Mouse (Mus musculus) CD8-positive naive resting alpha-beta T cell, adult 57 days (primary cell): ENCODE results near the gene Poldip2. TPM values are rescaled to one million over a fixed set of nuclear protein-coding genes. Genes with fewer than 3 reads are reported as not detected.

Experiments used
- total RNA-seq: library from RNA; stranded (reverse); gene quantifications from one replicate; pipeline ENCODE4 v1.2.4, GENCODE M21; 2023

Gene Poldip2
- 31.3 TPM for total RNA-seq

GRCm38 (mm10) chr11:78512025-78512957 lies at the start of gene Poldip2, which contains the start of gene Tmem199:
Gene Poldip2 (plus strand): TSS chr11:78512193.
Gene Tmem199 (minus strand): TSS chr11:78512172.

DNA sequence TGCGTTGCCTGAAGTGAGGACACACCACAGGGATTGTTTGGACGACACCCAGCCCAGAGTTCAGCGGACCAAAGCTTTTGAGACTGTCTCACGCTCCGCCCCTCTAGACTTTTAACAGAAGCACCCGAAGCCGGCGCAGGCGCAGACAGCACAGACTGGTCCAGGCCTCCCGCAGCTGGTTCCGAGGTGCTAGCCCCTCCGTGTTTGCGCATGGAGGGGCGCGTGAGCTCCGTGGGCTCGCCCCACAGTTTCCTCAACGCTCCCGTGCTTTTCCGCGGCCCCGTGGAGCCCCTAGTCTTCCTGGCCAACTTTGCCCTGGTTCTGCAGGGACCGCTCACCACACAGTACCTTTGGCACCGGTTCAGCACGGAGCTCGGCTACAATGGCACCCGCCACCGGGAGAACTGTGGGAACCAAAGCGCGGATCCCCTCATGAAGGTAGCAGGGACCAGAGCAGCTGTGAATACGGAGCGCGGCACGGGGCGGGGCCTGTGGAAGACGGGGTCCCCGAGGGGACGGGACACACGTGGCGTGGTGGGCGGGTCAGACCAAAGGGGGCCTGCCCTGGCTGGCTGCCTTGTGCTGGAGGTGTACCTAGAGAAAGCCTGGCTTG lies 46.3 kb upstream of the Poldip2 start, which contains the start of gene Slc46a1:
Slc46a1 (plus strand) TSS at position 130 of the 613 bp plus-strand sequence.

DNA sequence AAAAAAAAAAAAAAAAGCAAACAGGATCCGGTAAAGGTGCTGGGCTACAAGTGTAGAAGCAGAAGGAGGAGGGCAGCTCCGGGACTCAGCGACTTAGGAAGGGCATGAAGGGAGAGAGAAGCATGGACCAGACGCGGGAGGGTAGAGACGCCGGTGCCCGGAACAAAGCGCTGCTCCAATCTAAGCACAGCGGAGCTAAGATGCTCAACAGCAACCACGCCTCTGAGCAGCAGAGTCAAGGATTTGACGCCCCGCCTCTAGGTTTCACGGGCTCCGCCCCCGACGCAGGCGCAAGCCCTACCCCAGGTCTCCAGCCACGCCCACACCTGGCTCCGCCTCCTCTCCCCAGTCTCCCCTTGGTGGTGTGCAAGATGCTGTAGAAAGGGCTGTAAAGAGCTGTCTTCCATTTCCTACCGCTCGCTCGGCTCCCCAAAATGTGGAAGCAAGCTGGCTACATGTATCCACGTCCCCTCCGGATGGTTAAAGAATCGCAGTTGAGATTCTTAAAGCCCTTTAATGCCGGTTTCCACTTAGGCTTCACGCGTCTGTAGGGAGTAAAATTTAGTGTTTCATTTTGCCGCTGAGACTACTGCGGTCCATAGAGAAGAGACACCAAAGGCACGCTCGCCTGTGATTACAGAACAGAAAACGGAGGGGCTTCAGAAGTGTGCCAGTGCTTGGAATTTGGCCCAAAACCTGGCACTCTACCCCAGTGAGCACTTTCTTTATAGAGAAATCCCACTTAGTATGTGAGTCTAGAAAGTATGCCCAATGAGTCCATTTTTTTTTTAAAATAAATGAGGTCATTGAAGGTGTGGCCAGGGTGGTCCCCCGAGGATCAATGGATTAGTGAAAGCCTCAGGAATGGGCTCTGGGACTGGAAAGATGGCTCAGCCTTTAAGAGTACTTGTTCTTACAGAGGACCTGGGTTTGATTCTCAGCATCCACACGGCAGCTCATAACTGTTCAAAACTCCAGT lies 14.2 kb upstream of the Poldip2 start, which contains the start of gene Sarm1:
Sarm1 (minus strand) TSS at position 211 of the 979 bp plus-strand sequence.

GRCm38 (mm10) chr11:78499004-78499403 lies 13.0 kb upstream of the Poldip2 start, which contains the start of gene Vtn:
Gene Vtn (plus strand): TSS chr11:78499091.

GRCm38 (mm10) chr11:78502909-78503650 lies 8.9 kb upstream of the Poldip2 start, which contains the start of gene Sebox:
Gene Sebox (plus strand): TSS chr11:78503447.

DNA sequence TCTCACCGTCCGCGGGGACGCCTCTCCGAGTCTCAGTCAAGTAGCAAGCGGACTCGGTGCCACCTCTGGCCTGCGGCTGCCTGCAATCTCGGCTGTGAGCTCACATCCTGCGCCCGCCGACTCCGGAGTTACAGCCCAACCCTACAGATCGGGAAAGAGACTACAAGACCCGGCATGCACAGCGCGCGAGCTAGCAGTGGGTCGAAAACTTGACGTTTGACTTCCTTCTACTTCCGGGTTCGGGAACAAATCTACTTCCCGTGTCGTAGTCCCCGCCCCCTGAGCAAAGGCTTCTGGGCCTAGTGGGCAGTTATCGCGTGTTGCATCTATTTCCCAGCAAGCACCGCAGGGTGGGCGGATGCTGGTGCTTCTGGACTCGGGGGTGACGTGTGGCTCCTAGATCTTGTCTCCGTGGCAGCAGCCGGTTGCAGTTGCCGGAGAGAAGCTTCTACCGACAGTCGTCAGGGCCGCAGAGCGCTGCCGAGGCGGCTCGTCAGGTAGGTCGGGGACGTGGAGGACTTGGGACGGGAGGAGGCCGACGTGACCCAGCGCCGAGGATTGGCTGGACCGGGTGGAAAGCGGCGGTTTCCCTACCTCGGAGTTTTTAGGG lies 24.2 kb downstream of the Poldip2 start, which contains the start of the genes Tnfaip1 and Ift20:
Tnfaip1 (minus strand) TSS at position 253 of the 610 bp plus-strand sequence.
Ift20 (plus strand) TSS at position 282 of the 610 bp plus-strand sequence.

DNA sequence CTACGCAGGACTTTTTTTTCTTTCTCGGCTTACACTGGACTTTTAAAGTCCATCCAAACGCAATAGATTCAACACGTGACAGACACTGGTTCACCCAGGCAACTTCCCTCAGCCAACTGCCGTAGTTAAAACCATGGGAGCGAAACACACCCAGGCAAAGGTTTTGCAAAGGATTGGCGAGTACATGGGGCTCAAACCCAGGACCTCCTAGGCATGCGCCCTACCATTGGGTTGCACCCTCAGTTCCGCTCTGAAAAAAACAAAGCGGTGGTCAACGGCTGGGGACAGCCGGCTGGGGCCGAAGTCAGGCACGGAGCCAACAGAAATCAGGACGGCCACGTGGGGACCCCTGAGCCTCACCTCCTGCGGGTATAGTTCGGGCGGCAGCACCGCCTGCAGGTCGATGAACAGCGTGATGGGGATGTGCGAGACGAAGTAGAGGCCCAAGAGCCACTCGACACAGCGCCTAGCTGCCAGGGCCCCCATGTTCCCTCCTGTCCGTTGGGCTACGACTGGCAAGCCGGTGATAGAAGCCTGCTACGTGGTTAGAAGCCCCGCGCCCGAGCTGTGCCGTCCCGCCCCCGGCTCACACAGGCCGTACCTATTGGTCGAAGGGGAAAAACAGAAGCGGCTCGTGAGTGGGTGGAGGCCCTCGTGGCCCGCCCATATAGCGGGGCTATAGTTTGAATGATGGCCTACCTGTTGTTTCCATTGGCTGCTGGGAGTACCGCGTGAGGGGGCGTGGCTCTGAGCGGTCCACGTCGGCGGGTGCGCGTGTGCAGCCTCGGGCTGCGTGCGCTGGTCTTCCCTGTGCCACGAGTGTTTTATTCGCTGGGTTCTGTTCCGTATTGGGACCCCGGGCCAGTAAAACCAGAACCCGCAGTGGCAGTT lies 38.4 kb downstream of the Poldip2 start, which contains the start of gene Tmem97:
Tmem97 (minus strand) TSS at position 610 of the 891 bp plus-strand sequence.

Other genes starting within 250 kb of the Poldip2 start
- 3.3 TPM for gene BC030499, start 221.4 kb upstream of the Poldip2 start, total RNA-seq
- gene Spag5, start 210.7 kb upstream of the Poldip2 start, total RNA-seq: 5.6 TPM
- gene Aldoc, start 189.2 kb upstream of the Poldip2 start, total RNA-seq: 25.8 TPM
- 44.6 TPM for gene Pigs, start 183.8 kb upstream of the Poldip2 start, total RNA-seq
- 10.9 TPM for gene Unc119, start 168.7 kb upstream of the Poldip2 start, total RNA-seq
- gene Foxn1, start 125.6 kb upstream of the Poldip2 start, total RNA-seq: not detected
- not detected for gene Slc13a2, start 90.0 kb upstream of the Poldip2 start, total RNA-seq
- 1.0 TPM for gene Slc46a1, start 46.5 kb upstream of the Poldip2 start, total RNA-seq
- gene Sarm1, start 14.4 kb upstream of the Poldip2 start, total RNA-seq: 2.6 TPM
- not detected for gene Vtn, start 13.1 kb upstream of the Poldip2 start, total RNA-seq
- not detected for gene Sebox, start 8.7 kb upstream of the Poldip2 start, total RNA-seq
- gene Tmem199, start within 50 bp of the Poldip2 start, total RNA-seq: 22.2 TPM
- 12.4 TPM for gene Tnfaip1, start 24.1 kb downstream of the Poldip2 start, total RNA-seq
- gene Ift20, start 24.2 kb downstream of the Poldip2 start, total RNA-seq: 30.7 TPM
- gene Tmem97, start 38.6 kb downstream of the Poldip2 start, total RNA-seq: 9.2 TPM
- gene Nlk, start 185.2 kb downstream of the Poldip2 start, total RNA-seq: 75.9 TPM
- gene Ccnq, start 239.5 kb downstream of the Poldip2 start, total RNA-seq: 27.5 TPM